Mouse (Mus musculus): ENCODE measurements around the gene Gpc6. TPM values are rescaled to one million over a fixed set of nuclear protein-coding genes. Genes with fewer than 3 reads are reported as not detected.

The Gpc6 gene
- polyA plus RNA-seq, 1 experiment from 2014 or later, result 4.4 TPM

- WGBS (ENCODE audit: insufficient replicate concordance), result 75% methylated on average over 6 of the region's 6 CpGs
- no peak overlapping the region for H3K9ac ChIP-seq (ENCODE audit: low read depth, low read length)
- H3K4me2 ChIP-seq (ENCODE audit: low read depth, low read length), result no peak overlapping the region
- no peak overlapping the region for H3K4me3 ChIP-seq (ENCODE audit: low read depth, low read length)
- H3K27me3 ChIP-seq (ENCODE audit: control insufficient read depth, insufficient read depth, low read depth, low read length), result no peaks in the 10 kb centered on the region
- no peaks in the 10 kb centered on the region for H3K36me3 ChIP-seq (ENCODE audit: control insufficient read depth, insufficient read depth)
- H3K9me3 ChIP-seq (replicated peaks; ENCODE audit: control insufficient read depth, low read length), result no peaks in the 10 kb centered on the region
- no peak overlapping the region for H3K27ac ChIP-seq (ENCODE audit: low read length)
- no peak for ATAC-seq (ENCODE audit: low read depth)
- H3K4me1 ChIP-seq (ENCODE audit: control insufficient read depth, low read depth, low read length), result no peaks in the 10 kb centered on the region
Measured at GRCm38 (mm10) chr14:117689848-117690247, 764.7 kb downstream of the Gpc6 start.

GRCm38 (mm10) chr14:117695565-117695964, 770.5 kb downstream of the Gpc6 start:
- Histone ChIP-seq H3K27ac (ENCODE audit: low read length) (no peak overlapping the region), H3K36me3 (ENCODE audit: control insufficient read depth, insufficient read depth) (no peaks in the 10 kb centered on the region), H3K9me3 (replicated peaks; ENCODE audit: control insufficient read depth, low read length) (no peaks in the 10 kb centered on the region), H3K9ac (ENCODE audit: low read depth, low read length) (no peak overlapping the region), H3K4me1 (ENCODE audit: control insufficient read depth, low read depth, low read length) (no peaks in the 10 kb centered on the region), H3K4me2 (ENCODE audit: low read depth, low read length) (no peak overlapping the region), H3K27me3 (ENCODE audit: control insufficient read depth, insufficient read depth, low read depth, low read length) (no peaks in the 10 kb centered on the region), H3K4me3 (ENCODE audit: low read depth, low read length) (no peak overlapping the region)
- WGBS (ENCODE audit: insufficient replicate concordance), result 71% methylated on average over 8 of the region's 8 CpGs
- no peak for ATAC-seq (ENCODE audit: low read depth)

- Histone ChIP-seq H3K4me3 (ENCODE audit: low read depth, low read length) (no peak overlapping the region), H3K4me1 (ENCODE audit: control insufficient read depth, low read depth, low read length) (no peaks in the 10 kb centered on the region), H3K36me3 (ENCODE audit: control insufficient read depth, insufficient read depth) (no peaks in the 10 kb centered on the region), H3K4me2 (ENCODE audit: low read depth, low read length) (no peak overlapping the region), H3K9ac (ENCODE audit: low read depth, low read length) (no peak overlapping the region), H3K27ac (ENCODE audit: low read length) (no peak overlapping the region), H3K27me3 (ENCODE audit: control insufficient read depth, insufficient read depth, low read depth, low read length) (no peaks in the 10 kb centered on the region), H3K9me3 (replicated peaks; ENCODE audit: control insufficient read depth, low read length) (no peaks in the 10 kb centered on the region)
- 69% methylated on average over 10 of the region's 10 CpGs for WGBS (ENCODE audit: insufficient replicate concordance)
- no peak for ATAC-seq (ENCODE audit: low read depth)
Measured at GRCm38 (mm10) chr14:117700670-117701280, 775.7 kb downstream of the Gpc6 start.

- Histone ChIP-seq H3K4me3 (ENCODE audit: low read depth, low read length) (no peak overlapping the region), H3K4me1 (ENCODE audit: control insufficient read depth, low read depth, low read length) (no peaks in the 10 kb centered on the region), H3K9ac (ENCODE audit: low read depth, low read length) (no peak overlapping the region), H3K4me2 (ENCODE audit: low read depth, low read length) (no peak overlapping the region), H3K36me3 (ENCODE audit: control insufficient read depth, insufficient read depth) (no peaks in the 10 kb centered on the region), H3K9me3 (replicated peaks; ENCODE audit: control insufficient read depth, low read length) (no peaks in the 10 kb centered on the region), H3K27me3 (ENCODE audit: control insufficient read depth, insufficient read depth, low read depth, low read length) (no peaks in the 10 kb centered on the region), H3K27ac (ENCODE audit: low read length) (no peak overlapping the region)
- WGBS (ENCODE audit: insufficient replicate concordance), result 67% methylated on average over 3 of the region's 3 CpGs
- no peak for ATAC-seq (ENCODE audit: low read depth)
Measured at GRCm38 (mm10) chr14:117708817-117709216, 783.7 kb downstream of the Gpc6 start.

- WGBS (ENCODE audit: insufficient replicate concordance), result 55% methylated on average over 10 of the region's 10 CpGs
- no peak overlapping the region for H3K4me2 ChIP-seq (ENCODE audit: low read depth, low read length)
- no peaks in the 10 kb centered on the region for H3K4me1 ChIP-seq (ENCODE audit: control insufficient read depth, low read depth, low read length)
- no peaks in the 10 kb centered on the region for H3K27me3 ChIP-seq (ENCODE audit: control insufficient read depth, insufficient read depth, low read depth, low read length)
- no peaks in the 10 kb centered on the region for H3K36me3 ChIP-seq (ENCODE audit: control insufficient read depth, insufficient read depth)
- ATAC-seq (ENCODE audit: low read depth), result no peak
- no peak overlapping the region for H3K9ac ChIP-seq (ENCODE audit: low read depth, low read length)
- H3K27ac ChIP-seq (ENCODE audit: low read length), result no peak overlapping the region
- H3K4me3 ChIP-seq (ENCODE audit: low read depth, low read length), result no peak overlapping the region
- no peaks in the 10 kb centered on the region for H3K9me3 ChIP-seq (replicated peaks; ENCODE audit: control insufficient read depth, low read length)
Measured at GRCm38 (mm10) chr14:117710463-117710911, 785.4 kb downstream of the Gpc6 start.

- no peak overlapping the region for H3K4me2 ChIP-seq (ENCODE audit: low read depth, low read length)
- H3K9ac ChIP-seq (ENCODE audit: low read depth, low read length), result no peak overlapping the region
- no peak overlapping the region for H3K27ac ChIP-seq (ENCODE audit: low read length)
- H3K27me3 ChIP-seq (ENCODE audit: control insufficient read depth, insufficient read depth, low read depth, low read length), result no peaks in the 10 kb centered on the region
- no peaks in the 10 kb centered on the region for H3K4me1 ChIP-seq (ENCODE audit: control insufficient read depth, low read depth, low read length)
- 66% methylated on average over 7 of the region's 7 CpGs for WGBS (ENCODE audit: insufficient replicate concordance)
- no peaks in the 10 kb centered on the region for H3K36me3 ChIP-seq (ENCODE audit: control insufficient read depth, insufficient read depth)
- no peaks in the 10 kb centered on the region for H3K9me3 ChIP-seq (replicated peaks; ENCODE audit: control insufficient read depth, low read length)
- ATAC-seq (ENCODE audit: low read depth), result no peak
- no peak overlapping the region for H3K4me3 ChIP-seq (ENCODE audit: low read depth, low read length)
Measured at GRCm38 (mm10) chr14:117712311-117712710, 787.2 kb downstream of the Gpc6 start.

GRCm38 (mm10) chr14:117714165-117714564, 789.0 kb downstream of the Gpc6 start:
- no peak overlapping the region for H3K9ac ChIP-seq (ENCODE audit: low read depth, low read length)
- H3K4me3 ChIP-seq (ENCODE audit: low read depth, low read length), result no peak overlapping the region
- no peaks in the 10 kb centered on the region for H3K9me3 ChIP-seq (replicated peaks; ENCODE audit: control insufficient read depth, low read length)
- H3K36me3 ChIP-seq (ENCODE audit: control insufficient read depth, insufficient read depth), result no peaks in the 10 kb centered on the region
- H3K27me3 ChIP-seq (ENCODE audit: control insufficient read depth, insufficient read depth, low read depth, low read length), result no peaks in the 10 kb centered on the region
- WGBS (ENCODE audit: insufficient replicate concordance), result 41% methylated on average over 8 of the region's 8 CpGs
- no peak overlapping the region for H3K4me2 ChIP-seq (ENCODE audit: low read depth, low read length)
- H3K4me1 ChIP-seq (ENCODE audit: control insufficient read depth, low read depth, low read length), result no peaks in the 10 kb centered on the region
- H3K27ac ChIP-seq (ENCODE audit: low read length), result no peak overlapping the region
- no peak for ATAC-seq (ENCODE audit: low read depth)

GRCm38 (mm10) chr14:117716305-117716704, 791.2 kb downstream of the Gpc6 start:
- no peak overlapping the region for H3K9ac ChIP-seq (ENCODE audit: low read depth, low read length)
- ATAC-seq (ENCODE audit: low read depth), result no peak
- H3K36me3 ChIP-seq (ENCODE audit: control insufficient read depth, insufficient read depth), result no peaks in the 10 kb centered on the region
- H3K9me3 ChIP-seq (replicated peaks; ENCODE audit: control insufficient read depth, low read length), result no peaks in the 10 kb centered on the region
- no peak overlapping the region for H3K4me3 ChIP-seq (ENCODE audit: low read depth, low read length)
- H3K4me1 ChIP-seq (ENCODE audit: control insufficient read depth, low read depth, low read length), result no peaks in the 10 kb centered on the region
- H3K4me2 ChIP-seq (ENCODE audit: low read depth, low read length), result no peak overlapping the region
- no peak overlapping the region for H3K27ac ChIP-seq (ENCODE audit: low read length)
- 64% methylated on average over 3 of the region's 3 CpGs for WGBS (ENCODE audit: insufficient replicate concordance)
- H3K27me3 ChIP-seq (ENCODE audit: control insufficient read depth, insufficient read depth, low read depth, low read length), result no peaks in the 10 kb centered on the region

- H3K4me2 ChIP-seq (ENCODE audit: low read depth, low read length), result no peak overlapping the region
- WGBS (ENCODE audit: insufficient replicate concordance), result 61% methylated on average over 2 of the region's 2 CpGs
- H3K4me1 ChIP-seq (ENCODE audit: control insufficient read depth, low read depth, low read length), result no peaks in the 10 kb centered on the region
- no peak overlapping the region for H3K9ac ChIP-seq (ENCODE audit: low read depth, low read length)
- H3K27ac ChIP-seq (ENCODE audit: low read length), result no peak overlapping the region
- no peaks in the 10 kb centered on the region for H3K9me3 ChIP-seq (replicated peaks; ENCODE audit: control insufficient read depth, low read length)
- ATAC-seq (ENCODE audit: low read depth), result no peak
- H3K4me3 ChIP-seq (ENCODE audit: low read depth, low read length), result no peak overlapping the region
- H3K27me3 ChIP-seq (ENCODE audit: control insufficient read depth, insufficient read depth, low read depth, low read length), result no peaks in the 10 kb centered on the region
- no peaks in the 10 kb centered on the region for H3K36me3 ChIP-seq (ENCODE audit: control insufficient read depth, insufficient read depth)
Measured at GRCm38 (mm10) chr14:117728741-117729140, 803.6 kb downstream of the Gpc6 start.

Data from liver, embryonic 16.5 days (tissue).